Mouse (Mus musculus) testis, adult 2 months (tissue): ENCODE results near the gene Dnajb3.

Source experiments
- CTCF ChIP-seq: fragments of 200-500 bp; IDR thresholded peaks from 2 replicates; pipeline ENCODE4 v1.5.1; 2012; ENCODE audit warnings: low read depth, mild to moderate bottlenecking, inconsistent platforms, low read length, moderate library complexity; ENCODE audit not compliant: control insufficient read depth, insufficient read depth, insufficient replicate concordance
- POLR2A ChIP-seq: fragments of 200-500 bp; IDR thresholded peaks from 2 replicates; pipeline ENCODE4 v1.6.1; 2012; ENCODE audit warnings: low read depth, mild to moderate bottlenecking, inconsistent platforms, low read length, moderate library complexity; ENCODE audit not compliant: control insufficient read depth

- TF ChIP-seq POLR2A = no peak
- no peak for TF ChIP-seq CTCF
These were observed 35.0 kb upstream of the Dnajb3 start for GRCm38 (mm10) chr1:88240579-88240978.
